Mouse (Mus musculus): Measurements from ENCODE around the gene Copz1. TPM values are rescaled to one million over a fixed set of nuclear protein-coding genes. Genes with fewer than 3 reads are reported as not detected.

Copz1 gene
- total RNA-seq, 4 experiments from 2014 or later: 90.6 to 100 (median 94.2) TPM

GRCm38 (mm10) chr15:103290843-103291242 lies 18.3 kb downstream of the Copz1 start:
- no peak for DNase-seq (ENCODE audit: low spot score in 2 of 2)

GRCm38 (mm10) chr15:103292673-103293345 lies 20.3 kb downstream of the Copz1 start:
- no peak for DNase-seq (ENCODE audit: low spot score in 2 of 2)

GRCm38 (mm10) chr15:103293375-103293774 lies 20.9 kb downstream of the Copz1 start:
- no peak for DNase-seq (ENCODE audit: low spot score in 2 of 2)

DNA sequence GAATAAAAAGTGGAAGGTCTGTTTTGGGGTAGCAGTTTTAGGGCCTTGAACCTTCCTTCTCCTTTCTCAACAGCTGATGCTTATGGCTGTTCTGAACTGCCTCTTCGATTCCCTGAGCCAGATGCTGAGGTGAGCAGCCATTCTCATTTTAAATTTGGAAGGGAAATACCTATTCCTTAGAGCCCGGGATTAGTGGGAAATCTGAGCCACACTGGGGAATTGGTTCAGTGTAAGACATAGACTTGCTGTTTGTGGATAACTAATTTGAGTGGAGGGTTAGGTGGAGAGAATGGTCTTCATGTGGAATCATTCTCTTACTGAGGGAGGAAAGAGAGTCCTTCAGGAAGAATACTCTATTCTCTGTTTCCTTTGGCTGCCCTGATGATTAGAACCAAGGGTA lies 22.1 kb downstream of the Copz1 start:
- DNase-seq (ENCODE audit: low spot score in 2 of 2): no peak

DNA sequence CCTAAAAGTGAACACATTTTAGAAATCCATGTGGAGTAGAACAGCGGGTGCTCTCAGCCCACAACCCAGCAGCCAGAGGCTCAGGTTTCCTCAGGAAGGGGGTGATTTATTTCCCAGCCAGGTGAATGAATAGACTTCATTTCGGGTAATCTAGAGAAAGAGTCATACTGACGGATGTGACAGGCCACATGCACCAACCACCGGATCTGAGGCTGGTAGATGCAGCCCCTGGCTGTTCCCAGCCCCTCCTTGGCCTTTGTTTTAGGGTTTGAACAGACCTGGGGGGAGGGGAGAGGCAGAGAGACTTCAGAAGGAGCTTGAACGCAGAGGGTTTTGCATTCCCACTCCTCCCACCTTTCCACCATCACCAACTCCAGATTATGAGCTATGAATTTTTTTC lies 23.3 kb downstream of the Copz1 start:
- DNase-seq (ENCODE audit: low spot score in 2 of 2): no peak

- DNase-seq (ENCODE audit: low spot score in 2 of 2): no peak
Measured at GRCm38 (mm10) chr15:103297313-103297712, 24.8 kb downstream of the Copz1 start.

- DNase-seq (ENCODE audit: low spot score in 2 of 2): no peak
Measured at GRCm38 (mm10) chr15:103298026-103298425, 25.5 kb downstream of the Copz1 start.

DNA sequence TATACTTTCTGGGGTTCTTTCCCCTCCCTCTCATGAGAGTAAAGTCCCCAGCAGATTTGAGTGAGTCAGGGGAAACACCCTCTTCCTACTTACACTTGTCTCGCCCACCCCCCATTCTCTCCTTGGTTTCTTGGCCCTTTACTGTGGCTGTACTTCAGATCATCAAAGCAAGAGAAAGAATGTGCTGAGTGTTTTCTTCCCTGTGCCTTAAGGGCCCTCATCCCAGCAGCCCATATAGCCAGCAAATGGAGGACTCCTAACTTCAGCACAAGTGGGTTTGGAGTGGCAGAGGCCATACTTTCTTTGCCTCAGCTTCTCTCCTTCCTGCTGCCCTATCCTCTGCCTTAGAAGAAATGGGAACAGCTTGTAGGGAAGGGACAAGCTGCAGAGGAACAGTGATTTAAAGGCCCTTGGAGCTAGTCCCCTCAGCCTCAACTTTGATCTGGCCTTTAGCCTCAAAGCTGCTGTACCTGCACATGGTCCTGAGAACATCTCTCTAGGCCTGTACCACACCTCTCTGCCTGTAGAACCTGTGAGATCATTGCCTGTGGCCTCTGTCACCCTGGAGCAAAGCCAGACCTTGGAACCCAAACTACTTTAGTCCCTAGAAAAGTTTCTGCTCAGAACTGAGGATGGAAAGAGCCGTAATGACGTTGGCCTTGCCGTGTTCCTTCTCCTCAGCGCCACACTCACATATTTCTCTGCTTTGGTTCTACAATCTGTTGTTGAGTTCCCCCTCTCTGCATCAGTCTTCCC lies 26.5 kb downstream of the Copz1 start:
- no peak for DNase-seq (ENCODE audit: low spot score in 2 of 2)

GRCm38 (mm10) chr15:103299644-103300043 lies 27.1 kb downstream of the Copz1 start:
- no peak for DNase-seq (ENCODE audit: low spot score in 2 of 2)

DNA sequence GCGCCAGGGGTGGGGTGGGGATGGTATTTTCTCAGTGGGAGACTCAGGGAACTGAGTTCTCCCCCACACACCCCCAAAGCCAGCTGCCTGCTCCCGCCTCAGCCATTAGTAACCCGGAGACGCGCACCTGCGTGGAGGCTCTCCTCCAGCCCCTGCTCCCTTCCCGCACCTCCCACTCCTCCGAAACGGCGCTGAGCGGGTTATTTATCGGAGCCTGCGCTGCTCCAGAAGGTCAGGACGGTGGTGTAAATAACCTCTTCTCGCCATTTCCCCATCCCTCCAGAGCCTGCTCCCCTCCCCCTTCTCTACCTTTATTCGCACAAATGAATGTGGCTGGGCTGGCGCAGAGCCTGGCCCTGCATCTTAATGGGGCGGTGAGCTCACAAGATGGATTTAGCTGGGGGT lies 27.6 kb downstream of the Copz1 start:
- peak in 1 of 2 experiments; percentile 53 for DNase-seq (ENCODE audit: low spot score in 2 of 2)

DNA sequence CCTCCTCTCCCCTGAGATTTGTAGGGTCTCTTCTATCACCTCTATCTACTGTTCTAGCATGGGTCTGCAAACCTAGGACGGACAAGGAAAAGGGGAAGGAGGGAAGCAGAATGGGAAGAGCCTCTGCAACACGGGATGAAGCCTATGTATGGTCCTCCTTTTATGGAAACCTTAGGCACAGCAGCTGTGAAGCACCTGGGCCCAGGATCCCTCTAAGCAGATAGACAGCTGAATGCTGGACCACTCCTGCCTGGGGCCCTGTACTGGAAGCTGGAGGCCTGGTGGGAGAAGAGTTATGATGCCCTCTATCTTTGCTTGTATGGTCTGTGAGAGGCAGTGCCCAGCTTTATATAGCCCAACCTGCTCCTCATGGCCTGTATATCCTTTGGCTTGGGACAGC lies 28.0 kb downstream of the Copz1 start:
- DNase-seq (ENCODE audit: low spot score in 2 of 2): no peak

DNA sequence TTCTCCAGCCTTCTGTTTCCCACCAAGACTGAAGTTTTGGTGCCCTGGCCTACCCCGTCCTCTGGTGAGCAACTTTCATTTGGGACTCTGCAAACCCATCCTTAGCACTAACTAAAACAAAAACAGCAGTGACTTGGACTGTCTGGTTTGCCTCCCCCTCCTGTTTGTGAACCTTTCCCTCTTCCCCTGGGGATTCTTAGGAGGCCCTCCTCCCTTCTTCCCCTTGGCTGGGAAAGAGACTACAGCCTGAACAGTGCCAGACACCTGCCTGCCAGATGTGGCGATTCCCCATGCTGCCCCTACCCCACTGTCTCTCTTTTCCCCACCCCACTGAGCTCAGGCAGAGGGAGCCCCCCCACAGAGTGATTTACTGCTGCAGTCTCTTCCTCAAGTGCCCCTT lies 28.5 kb downstream of the Copz1 start:
- no peak for DNase-seq (ENCODE audit: low spot score in 2 of 2)

- no peak for DNase-seq (ENCODE audit: low spot score in 2 of 2)
Measured at GRCm38 (mm10) chr15:103301547-103302340, 29.2 kb downstream of the Copz1 start.

DNA sequence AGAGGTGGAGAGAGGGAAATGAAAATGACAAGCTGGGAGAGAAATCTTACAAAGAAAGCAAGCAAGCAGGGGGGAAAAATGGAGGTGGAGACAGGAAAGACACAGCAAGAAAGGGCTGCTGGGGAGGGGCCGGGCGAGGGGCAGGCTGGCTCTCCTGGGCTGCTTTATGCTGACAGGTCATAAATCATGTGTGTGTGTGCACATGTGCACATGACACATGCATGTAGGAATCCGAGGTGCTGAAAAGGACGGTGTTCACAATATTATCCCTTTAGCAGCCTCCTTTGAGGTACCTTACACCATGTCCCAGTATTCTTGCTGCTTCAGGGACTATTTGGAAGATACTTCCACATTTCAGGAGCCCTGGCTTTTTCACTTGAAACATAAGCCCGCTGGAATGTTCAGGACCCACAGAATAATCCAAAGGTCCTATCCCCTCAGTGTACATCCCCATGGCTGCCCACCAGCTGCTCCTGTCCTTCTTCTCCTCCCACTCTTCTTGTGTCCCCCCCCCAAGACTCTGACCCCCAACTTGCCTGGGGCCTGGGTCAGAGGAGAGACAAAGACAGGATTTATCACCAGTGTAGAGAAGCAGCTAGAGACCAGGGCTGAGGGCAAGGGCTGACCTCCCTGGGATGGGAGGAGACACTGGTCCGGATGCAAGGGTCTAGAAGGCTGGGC lies 30.0 kb downstream of the Copz1 start:
- DNase-seq (ENCODE audit: low spot score in 2 of 2): no peak

DNA sequence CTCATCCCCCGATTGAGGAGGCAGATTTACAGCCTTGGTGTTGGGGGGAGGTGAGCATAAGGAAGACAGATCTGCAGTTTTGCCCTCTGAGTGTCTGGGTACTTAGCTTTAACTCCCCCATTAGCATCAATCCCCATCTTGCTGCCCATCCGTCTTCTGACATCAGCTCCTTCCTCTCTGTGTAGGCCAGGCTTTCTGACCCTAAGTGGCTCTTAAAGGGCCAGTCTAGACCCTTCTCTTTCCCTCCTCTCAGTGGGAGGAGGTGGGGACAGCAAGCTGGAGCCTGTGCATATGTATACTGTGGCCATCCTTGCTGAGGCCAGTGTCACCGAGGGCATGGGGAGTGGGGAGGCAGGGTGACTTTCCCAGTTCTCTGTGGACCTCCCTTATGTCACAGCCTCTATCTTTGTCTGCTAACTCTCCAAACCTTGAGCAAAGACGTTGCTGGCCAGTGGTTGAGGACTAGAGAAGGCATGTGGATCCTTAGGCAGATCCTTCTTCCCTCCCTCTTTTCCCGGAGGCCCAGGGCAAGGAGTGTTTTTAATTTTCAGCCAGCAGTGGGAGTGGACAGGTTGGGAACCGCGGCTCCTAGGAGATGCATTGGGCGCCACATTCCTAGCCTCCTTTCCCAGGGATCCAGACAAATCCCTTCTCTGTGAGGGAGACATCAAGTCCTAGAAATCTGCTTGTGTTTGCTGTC lies 31.6 kb downstream of the Copz1 start:
- no peak for DNase-seq (ENCODE audit: low spot score in 2 of 2)

- no peak for DNase-seq (ENCODE audit: low spot score in 2 of 2)
Measured at GRCm38 (mm10) chr15:103304616-103304969, 32.1 kb downstream of the Copz1 start.

DNA sequence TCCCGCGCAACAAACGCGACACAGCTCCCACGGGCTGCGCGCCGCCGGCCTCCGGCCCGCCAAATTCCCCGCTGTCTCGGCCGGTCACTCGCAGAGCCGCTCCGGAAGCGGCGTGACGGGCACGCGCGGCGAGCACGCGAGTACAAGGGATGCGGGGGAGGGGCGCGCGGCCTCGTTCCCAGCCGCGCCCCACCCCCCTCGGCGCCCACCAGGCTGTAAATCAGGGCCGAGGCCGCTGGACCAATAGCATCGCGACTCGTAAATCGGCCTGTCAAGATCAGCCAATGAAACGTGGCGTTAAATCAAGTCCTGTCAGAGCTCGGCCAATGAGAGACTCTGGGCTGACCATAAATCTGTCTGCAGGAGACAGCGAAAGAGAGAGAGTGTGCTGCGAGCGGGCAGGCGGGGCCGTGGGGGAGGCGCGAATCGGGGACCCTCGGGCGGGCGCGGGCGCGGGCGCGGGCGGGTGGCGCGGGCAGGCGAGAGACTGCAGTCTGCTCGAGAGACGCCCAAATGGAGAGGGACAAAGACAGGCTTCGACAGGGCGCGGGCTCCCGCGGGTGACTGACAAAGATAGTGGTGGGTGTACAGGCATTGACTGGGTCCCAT lies 32.7 kb downstream of the Copz1 start:
- DNase-seq (ENCODE audit: low spot score in 2 of 2): peak; percentile 98

GRCm38 (mm10) chr15:103305792-103306645 lies 33.5 kb downstream of the Copz1 start:
- no peak for DNase-seq (ENCODE audit: low spot score in 2 of 2)

DNA sequence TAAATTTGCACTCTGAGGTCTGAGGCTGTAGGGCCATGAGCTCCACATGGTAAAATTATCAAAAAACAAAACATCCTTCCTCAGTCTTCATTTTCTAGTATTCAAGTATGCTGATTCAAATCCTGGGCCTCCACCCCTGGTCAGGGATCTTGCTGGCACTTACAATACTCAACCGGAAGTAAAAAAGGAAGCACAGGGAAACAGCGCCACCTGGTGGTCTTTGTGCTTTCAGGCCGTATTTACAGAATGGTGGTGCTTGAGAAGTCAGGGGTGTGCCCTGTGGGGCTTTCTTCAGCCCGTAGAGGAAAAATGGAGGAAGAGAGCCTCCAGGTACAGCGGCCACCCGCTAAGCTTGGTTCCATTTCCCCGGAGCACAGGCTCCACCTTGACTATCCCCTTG lies 34.6 kb downstream of the Copz1 start:
- DNase-seq (ENCODE audit: low spot score in 2 of 2): peak; percentile 84 to 95
